In the genomic region with DNA sequence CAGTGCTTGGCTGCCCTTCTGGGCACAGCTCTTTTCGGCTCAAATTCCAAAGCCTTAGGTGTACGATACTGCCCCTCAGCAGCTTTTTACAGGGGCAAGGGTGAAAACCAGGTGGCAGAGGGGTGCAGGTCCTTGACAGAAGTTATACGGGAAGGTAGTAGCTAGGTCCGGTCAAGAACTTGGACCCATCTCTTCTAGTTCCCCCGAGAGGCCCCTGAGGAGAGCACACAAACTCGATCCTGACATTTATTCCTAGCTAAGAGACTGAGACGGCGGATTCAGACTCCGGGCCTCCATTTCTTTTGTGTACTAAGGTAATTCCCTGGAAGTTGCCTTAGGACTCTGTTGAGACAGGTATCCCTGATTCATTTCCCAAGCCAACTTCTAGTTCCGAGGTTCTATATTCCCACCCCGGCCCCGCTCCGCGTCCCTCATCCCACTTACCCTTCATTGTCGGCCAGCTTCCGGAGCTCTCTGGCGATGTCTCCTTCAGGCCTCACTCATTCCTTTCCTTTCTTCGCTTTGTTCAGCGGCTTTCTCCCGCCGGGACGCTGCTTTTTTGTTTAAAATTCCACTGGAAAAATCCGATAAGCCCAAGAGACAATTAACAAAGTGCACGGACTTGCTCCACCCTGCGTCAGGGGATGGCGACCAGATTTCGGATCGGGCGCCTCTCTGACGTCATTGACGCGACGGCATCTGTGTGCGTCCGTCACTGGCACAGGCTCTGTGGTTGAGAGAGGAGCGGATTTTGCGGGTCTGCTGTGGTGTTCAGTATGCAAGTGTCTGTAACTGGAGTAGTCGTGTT, we compare ENCODE assay signal across 8 mouse cellular contexts. TPM values are rescaled to one million over a fixed set of nuclear protein-coding genes. Genes with fewer than 3 reads are reported as not detected.
DNase-seq lines count a peak whose midpoint lies in the region; ATAC-seq lines count a peak whose summit lies in the region.

TSS of gene Pop4 (minus strand) at position 721 of the 808 bp plus-strand sequence.

- DNase-seq in ZHBTc4 (ENCODE audit: low read depth, low spot score) = peak; percentile 94
- peak; percentile 79 to 80 for DNase-seq in gastrocnemius, adult 8-10 months (ENCODE audit: low spot score in 2 of 2)
- DNase-seq in hindlimb bud, embryonic 11.5 days (ENCODE audit: extremely low spot score, low read depth, low spot score) = peak; percentile 85
- DNase-seq in left cerebral cortex, adult 8-10 months (ENCODE audit: low spot score in 2 of 2) = peak; percentile 82 to 94
- DNase-seq in right cerebral cortex, postnatal 10 days (ENCODE audit: low spot score in 2 of 2) = peak; percentile 95 to 96
- peak; percentile 90 for DNase-seq in urinary bladder, postnatal 25 days (ENCODE audit: low spot score)

- peak; percentile 94 for ATAC-seq in common myeloid progenitor, adult 5-6 weeks (replicated peaks; ENCODE audit: low read depth, poor library complexity, severe bottlenecking)

- no peaks in the 10 kb centered on the region for H3K9me3 ChIP-seq in megakaryocyte, embryonic 14.5 days

- peaks cover 31% of the 10 kb centered on the region for H3K36me3 ChIP-seq in megakaryocyte, embryonic 14.5 days (replicated peaks; ENCODE audit: low read length)

- H3K4me1 ChIP-seq in megakaryocyte, embryonic 14.5 days = peaks cover 34% of the 10 kb centered on the region

- no peaks in the 10 kb centered on the region for H3K27me3 ChIP-seq in megakaryocyte, embryonic 14.5 days (replicated peaks)

- peak within 1 kb of the TSS; percentile 95 for H3K4me3 ChIP-seq in megakaryocyte, embryonic 14.5 days (replicated peaks)

RNA-seq across cellular contexts. Expression of gene Pop4, which starts in this region (rescaled TPM):
- 35.9 and 38.9 TPM in 2 replicates for total RNA-seq in common myeloid progenitor, adult 5-6 weeks (2017)
- 1 to 10 TPM; 6.2 to 7.5 (median 7.3) TPM for total RNA-seq in gastrocnemius, adult 8-10 months (2022)
- 10 to 100 TPM; 22.6 to 25.6 (median 23.6) TPM for total RNA-seq in left cerebral cortex, adult 8-10 months (2022)
- 2.6 and 5.5 TPM in 2 replicates for polyA plus RNA-seq in megakaryocyte, embryonic 14.5 days (2012; ENCODE audit: insufficient read depth, low replicate concordance)

Comparison
In these comparisons a context has a peak if more than half of its experiments do, and no peak if none do; other contexts are left out.
1. Peak in every context shown above with its lines: DNase-seq, ATAC-seq and H3K4me3 ChIP-seq.